Mouse (Mus musculus) kidney, adult 9 months (tissue): ENCODE measurements around the gene Crb2.
A peak's percentile ranks its signal among the peaks of the same experiment; 100 is the strongest.

Experiments
- DNase-seq: peaks from one replicate; pipeline ENCODE4 v3.0.0; 2022

Crb2 gene

DNA sequence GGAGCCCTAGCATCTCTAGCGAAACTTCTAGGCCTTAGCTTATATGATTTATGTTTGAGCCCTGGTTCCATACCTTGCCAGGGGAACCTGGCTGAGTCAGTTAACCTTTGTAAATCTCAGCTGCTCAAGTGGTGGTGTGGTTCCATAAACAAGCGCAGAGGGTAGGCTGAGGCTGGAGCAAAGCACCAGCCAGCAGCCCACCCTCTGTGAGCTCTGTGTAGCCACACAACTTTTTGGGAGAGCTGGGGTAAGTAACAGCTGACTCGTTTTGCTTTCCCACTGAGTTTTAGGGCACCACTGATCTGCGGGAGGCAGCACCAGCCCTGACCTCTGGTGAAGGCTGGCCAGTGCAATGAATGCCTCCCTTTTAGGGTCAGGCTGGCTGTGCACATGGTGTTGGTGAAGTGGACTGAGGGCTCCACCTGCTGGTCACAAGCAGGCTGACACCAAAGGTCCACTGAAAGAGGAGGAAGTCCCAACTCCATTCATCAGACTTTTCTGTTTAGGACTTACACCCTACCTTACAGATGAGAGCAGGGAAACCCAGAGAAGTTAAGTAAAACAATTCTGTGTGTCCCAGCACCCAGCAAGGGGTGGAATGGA, 26.7 kb downstream of the Crb2 start:
- DNase-seq = peak; percentile 74

DNA sequence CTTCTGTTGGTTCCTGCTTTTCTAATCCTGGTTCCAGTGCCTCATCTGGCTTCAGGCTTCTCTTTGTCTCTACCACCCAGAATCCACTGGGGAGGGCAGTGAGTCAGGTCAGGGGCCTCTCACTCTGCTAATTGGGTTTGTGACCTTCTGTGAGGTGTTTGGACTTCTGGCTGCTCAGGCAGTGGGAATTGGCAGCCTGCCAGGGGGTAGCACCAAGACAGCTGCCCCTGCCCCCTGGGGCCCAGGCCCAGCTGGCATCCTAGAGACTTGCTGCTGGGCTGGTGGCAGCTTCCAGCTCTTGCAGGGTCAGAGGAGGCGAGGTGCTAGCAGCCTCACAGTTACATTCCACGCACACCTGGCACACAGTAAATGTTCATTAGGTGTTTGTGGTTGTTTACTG, 35.6 kb downstream of the Crb2 start:
- peak; percentile 50 for DNase-seq

DNA sequence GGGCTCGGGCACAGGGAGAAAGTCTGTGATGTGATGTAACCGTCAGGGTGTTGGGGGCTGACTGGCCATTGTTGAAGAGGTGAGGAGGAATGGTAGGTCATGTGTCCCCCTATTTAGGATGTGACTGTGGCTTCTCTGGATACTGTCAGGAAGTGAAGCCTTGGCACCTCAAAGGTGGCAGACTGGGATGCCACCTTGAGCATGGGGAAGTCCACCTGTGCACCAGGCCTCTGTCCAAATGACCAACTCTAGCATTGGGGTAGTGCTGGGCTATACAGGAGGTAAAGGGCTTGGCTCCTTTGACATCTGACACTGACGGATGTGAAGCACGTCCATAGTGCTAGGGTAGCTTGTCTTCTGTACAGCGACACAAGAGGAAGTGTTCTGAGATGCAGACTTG, 36.4 kb downstream of the Crb2 start:
- DNase-seq = no peak

DNA sequence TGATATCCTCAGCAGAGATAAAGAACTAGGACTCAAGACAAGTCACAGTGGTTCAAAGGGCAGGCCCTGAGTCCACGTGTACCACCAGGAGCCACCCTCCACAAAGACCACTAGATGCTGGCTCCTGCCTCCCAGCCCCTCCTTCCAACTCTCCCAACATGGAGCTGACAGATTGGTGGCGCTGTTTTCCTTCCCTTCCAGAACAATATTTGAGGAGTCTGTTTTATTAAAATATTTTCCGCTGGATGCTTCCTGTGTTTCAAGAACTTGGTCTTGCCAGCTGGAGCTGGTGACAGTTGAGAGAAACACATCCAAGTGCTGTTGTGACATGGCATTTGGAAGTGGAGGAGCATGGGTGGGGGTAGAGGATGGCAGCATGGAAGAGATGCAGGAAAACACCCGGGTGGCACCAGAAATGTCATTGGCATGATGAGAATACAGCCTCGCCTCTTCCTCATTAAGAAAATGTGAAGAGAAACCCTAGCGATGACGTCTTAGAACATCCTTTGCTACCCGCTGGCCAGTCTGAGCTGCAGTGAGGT, 38.8 kb downstream of the Crb2 start:
- no peak for DNase-seq

DNA sequence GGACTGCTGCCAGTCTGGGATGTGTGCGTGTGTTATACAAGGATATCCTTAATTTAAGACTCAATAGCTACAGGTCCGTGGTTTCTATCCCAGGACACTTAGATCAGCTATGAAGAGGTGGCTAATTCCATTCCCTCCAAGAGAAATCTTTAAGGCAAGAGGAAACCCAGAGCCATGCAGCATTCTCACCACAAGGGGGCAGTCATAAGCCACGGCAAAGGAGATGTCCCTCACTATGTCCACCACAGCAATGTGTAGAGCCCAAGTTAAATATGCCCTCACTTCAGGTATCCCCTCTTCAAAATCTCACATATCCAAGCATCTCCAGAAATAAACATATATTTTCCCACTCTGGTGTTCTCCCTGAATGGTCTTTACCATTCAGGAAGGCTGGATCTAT, 39.6 kb downstream of the Crb2 start:
- DNase-seq = peak; percentile 78

DNA sequence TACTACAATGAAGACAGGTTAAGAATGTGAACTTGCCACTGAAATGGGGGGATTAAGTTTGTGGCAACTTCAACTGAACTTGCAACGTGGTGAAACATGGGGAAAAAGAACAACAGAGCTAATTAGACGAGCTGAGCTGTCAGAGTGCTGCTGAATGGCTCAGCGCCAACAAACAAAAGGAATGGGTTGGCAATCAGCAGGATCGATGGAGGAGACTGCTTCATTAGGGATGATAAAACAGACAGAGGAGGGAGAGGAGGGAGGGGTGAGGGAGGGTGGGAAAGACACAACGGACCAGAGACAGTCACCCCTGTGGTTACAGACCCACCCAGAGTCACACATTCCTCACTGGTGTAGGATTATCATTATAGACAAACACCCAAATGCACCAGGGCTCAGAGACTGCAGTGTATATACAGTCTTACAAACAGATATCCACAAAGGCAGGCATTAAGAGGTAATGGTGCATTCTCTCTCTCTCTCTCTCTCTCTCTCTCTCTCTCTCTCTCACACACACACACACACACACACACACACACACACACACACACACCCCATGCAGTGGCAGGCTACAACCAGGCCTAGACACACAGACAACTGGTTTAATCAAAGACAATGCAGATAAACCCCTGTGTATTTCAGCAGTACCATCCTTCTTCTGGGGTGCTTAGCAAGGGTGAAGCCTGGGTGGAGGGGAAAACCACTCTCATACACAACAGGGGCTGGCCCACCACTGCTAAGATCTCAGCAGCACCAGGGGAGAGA, 42.9 kb downstream of the Crb2 start:
- no peak for DNase-seq

DNA sequence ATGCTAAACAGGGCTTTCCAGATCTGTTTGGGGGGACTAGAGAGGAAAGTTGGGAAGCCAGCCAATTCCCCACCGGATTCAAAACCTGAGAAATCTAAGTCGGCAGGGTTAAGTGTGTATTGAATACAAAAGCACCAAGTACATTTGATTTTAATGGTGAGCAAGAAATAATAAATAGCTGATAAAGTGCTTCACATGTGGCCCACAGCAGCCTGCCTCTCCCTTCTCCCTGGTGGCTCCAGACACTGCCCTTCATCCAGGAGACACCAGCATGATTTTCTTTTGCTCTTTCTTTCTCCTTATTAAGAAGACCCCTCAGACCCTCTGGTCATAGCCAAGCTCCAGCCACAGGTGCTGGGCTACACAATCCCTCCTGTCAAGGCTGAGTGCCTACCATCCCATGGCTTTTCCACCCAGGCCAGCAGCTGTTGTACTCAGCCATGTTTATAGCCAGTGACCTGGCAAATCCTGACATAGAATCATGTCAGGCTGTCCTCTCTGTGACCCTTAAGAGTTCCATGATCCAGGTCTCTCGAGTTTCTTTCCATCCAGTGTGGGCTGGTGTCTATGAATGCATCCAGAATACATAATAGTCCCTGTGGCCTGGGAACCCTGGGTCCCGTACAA, 43.6 kb downstream of the Crb2 start:
- DNase-seq = no peak

DNA sequence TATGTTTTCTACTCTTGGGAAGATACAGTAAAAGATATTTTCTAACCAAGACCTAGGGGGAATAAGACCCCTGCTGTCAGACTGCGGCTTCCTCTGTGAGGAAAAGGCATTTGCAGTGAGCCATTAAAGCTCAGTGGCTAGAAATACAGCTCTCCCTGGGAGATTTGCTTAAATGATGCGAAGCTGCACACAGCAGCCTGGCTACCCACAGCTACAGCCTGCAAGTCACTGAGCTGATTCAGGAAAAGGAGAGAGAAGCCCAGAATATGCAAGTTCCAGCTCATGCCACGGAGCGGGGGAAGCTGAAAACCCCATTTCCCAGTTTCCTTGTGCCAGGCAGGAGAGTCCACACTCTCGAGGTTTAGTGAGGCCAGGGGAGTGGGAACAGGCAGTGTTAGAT, 46.1 kb downstream of the Crb2 start:
- DNase-seq = no peak

DNA sequence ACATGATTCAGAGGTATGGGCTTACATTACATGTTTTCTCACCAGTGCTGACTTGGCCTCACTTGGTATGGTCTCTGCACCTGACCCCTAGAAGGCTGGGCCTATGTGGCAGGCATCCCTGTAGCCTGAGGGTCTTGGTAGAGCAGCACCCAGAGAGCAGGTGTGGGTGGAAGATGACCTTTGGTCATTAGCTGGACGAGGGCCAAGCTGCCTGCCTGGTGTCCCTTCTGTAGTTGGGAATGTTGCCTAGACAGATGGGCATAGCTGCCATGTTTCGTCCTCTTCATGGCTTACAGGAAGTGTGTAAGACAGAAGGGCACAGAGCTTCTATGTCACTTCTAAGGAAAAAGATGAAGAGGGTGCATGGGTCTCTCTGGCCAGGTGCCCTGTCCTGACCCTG, 47.8 kb downstream of the Crb2 start:
- DNase-seq = peak; percentile 62

DNA sequence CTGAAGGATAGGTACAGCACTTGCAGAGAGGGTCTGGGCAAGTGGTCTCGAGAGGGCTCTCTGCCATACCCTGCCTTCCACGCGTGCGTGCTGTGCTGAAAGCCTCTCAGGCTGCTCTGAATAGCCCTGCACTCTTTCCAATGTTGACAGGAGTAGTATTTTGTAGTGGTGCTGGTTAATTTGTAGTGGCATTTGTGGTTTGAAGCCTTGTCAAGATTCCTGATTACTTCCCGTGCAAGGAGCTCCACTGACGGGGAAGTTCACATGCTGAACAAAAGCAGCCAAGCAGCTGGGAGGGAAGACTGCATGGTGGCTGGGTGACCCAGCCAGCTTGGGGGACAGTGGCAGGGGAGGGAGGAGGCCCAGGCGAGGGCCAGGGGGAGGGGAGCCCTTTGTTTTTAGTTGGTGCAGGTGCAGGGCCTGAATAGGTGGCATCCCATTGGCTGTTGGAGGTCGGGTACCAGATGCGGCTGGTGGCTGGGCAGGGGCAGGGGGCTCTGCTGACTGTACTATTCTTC, 53.8 kb downstream of the Crb2 start:
- DNase-seq = no peak

DNA sequence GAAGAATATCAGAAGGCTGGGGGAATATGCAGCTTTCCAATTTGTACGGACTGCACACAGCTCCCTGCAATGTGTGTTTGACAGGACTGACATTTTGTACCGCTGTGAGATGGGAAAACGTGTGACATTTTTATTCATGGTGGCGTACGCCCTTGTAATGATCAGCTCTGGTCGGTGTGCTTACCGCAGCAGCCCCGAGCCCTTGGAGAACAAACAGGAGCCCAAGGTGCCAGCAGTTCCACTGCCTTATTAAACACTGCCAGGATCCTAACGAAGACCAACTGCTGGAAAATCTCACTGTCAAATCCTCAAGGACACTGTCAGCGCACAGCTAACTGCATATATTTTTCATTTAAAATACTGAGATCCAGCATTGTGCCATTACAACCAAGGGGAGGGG, 56.2 kb downstream of the Crb2 start:
- no peak for DNase-seq

DNA sequence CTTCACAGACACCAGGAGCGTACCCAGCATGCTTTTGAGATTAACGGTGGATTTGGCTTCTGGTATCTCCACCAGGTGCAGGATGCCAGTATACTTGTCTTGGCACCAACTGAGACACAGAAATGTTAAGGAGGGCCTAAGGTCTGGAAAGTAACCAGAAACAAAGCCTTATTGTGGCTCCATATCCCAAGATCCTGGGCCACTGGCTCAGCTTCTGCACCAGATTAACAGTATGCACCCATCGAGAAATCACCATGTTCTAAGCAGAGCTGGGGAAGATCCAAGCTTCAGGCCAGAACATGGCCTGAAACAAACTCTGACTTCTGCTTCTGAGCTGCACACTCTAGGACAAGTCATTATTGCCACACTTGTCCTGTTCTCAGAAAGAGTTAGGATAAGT, 60.9 kb downstream of the Crb2 start:
- no peak for DNase-seq

DNA sequence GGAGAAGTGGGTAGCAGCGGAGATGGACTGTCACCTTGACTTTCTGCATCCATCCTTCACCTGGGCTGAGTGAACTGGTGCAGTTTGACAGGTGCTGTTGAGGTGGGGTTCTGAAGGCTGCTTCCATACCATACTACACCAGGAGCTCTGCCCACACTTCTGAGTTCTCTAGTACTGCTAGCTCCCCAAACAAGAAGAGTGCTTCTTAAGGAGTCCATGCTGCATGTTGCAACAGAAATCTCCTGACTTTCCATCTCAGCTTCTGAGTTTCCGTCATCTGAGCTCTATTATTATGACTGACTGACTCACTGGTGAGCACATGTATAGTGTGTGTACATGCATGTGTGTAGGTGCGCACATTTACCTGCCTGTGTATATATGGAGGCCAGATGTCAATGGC, 61.5 kb downstream of the Crb2 start:
- no peak for DNase-seq

DNA sequence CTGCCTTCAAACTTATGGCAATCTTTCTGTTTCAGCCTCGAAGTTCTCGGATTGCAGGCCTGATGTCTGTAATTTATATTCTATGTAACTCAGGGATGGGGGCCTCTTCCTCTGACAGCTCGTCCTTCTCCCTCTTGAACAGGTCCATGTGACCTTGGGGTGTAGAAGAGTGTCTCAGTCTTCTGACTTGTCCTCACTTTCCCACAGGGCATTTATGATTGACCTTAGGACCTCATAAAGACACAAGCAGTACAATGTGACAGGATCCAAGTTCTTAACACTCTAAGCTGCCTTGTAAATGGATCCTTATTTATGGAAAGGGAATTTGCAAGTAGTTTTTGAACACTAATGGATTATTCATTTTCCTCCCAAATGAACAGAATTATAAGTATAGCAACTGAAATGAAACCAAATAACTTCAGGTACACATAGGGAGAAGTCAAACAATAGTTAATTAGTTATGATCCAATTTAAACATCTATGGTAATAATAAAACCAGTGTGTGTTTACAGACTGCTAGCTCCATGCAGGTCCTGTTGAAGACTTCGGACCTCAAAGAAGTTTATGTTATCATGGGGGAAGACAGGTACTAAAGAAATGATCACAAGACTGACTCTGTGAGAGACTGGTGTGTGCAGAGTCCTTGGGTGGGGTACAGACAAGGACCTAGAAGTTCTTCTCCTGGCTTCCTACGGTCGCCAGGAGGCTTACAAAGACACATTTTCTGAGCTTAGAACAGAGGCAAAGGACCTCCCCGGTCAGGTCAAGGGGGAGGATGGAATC, 62.3 kb downstream of the Crb2 start:
- no peak for DNase-seq

DNA sequence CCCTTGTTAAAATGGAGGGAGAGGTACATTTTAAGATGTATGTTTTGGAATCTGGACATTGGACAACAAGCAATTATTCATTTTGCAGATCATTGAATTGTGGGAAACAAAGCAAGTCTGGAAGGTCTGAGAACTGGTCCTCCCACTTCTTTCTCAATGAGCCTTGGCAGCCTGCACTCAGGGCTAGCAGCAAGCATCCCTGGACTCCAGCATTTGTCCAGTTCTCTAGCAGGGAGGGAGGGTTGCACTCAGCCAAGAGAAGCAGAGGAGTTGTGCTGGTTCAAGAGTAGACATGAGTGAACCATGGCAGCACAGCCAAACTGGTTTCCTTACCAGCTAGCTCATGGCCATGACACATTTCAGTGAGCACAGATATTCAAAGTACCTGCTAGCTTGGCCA, 63.9 kb downstream of the Crb2 start:
- no peak for DNase-seq

DNA sequence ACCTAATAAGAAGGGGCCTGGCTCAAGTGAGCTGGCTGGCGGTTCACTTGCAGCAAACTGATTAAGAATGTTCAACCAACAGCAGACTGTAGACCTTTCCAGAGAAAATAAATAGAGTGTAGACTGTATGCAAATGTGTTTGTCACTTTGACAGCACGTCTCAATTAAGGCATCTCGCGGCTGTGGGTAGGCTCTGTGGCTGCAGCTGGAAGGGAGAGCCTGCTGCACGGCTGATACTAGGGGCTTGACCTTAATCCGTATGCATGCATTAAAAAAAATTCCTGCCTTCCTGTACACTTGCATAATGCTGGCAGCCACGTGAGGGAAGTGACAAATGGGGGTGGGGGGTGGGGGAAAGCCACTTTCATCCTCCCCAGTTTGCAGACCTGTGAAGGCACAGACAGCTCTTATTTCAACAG, 66.1 kb downstream of the Crb2 start:
- no peak for DNase-seq

DNA sequence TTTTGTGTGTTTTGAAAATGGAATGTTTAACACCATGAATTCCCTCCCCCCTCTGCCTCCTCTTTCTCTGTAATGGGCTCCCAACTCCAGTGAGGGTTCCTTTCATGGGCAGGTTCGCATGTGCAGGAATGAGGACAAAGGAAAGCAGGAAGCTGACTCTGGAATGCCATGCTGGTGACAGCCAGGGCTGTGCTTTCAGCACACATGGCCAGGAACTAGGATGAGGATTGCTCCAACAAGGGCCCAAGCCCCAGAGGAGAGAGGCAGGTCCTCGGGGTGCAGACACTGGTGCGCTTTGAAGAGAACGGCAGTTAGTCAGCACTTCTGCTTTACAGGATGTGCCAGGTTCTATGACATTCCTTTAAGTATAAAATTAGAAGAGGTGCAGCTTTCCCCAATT, 66.7 kb downstream of the Crb2 start:
- no peak for DNase-seq
